Mouse (Mus musculus) midbrain, embryonic 10.5 days (tissue): ENCODE results near the gene Reg4. TPM values are rescaled to one million over a fixed set of nuclear protein-coding genes. Genes with fewer than 3 reads are reported as not detected.
A peak's percentile ranks its signal among the peaks of the same experiment; 100 is the strongest.

Experiments
- DNase-seq: peaks from one replicate; pipeline ENCODE4 v3.0.0-alpha.2; 2017; ENCODE audit warnings: low spot score
- H3K27ac ChIP-seq: fragments of 300-500 bp; sonication (generic); replicated peaks from 2 replicates; pipeline ENCODE4 v1.5.1; 2016; ENCODE audit warnings: mild to moderate bottlenecking
- H3K27me3 ChIP-seq: fragments of 300-500 bp; sonication (generic); 2 replicates; pipeline ENCODE4 v1.6.1; 2016; ENCODE audit warnings: low read depth, mild to moderate bottlenecking; ENCODE audit not compliant: poor library complexity, severe bottlenecking
- H3K36me3 ChIP-seq: fragments of 300-500 bp; sonication (generic); 2 replicates; pipeline ENCODE4 v1.6.1; 2016; ENCODE audit warnings: mild to moderate bottlenecking, moderate library complexity
- H3K4me1 ChIP-seq: fragments of 300-500 bp; sonication (generic); 2 replicates; pipeline ENCODE4 v1.6.1; 2016
- H3K4me3 ChIP-seq: fragments of 300-500 bp; sonication (generic); 2 replicates; pipeline ENCODE4 v1.5.1; 2016; ENCODE audit warnings: mild to moderate bottlenecking, moderate library complexity
- H3K9me3 ChIP-seq: fragments of 300-500 bp; sonication (generic); replicated peaks from 2 replicates; pipeline ENCODE4 v1.6.1; 2016; ENCODE audit warnings: mild to moderate bottlenecking
- WGBS: fragments of 180-500 bp; shearing (Covaris S2); methylation state at CpG from one replicate; pipeline ENCODE4 v1.1.7; 2016; 5-methylcytosine and 5-hydroxymethylcytosine counted together
- polyA plus RNA-seq: library from polyadenylated mRNA; unstranded; fragments of >200 nt; fragmentation: Nextera tagmentation; extraction: Ambion mirVana; gene quantifications from 2 replicates; pipeline ENCODE4 v1.2.1, GENCODE M21; 2016

The Reg4 gene
- polyA plus RNA-seq, 1 experiment from 2014 or later, result not detected

- no peaks in the 10 kb centered on the region for H3K36me3 ChIP-seq
- no peaks in the 10 kb centered on the region for H3K9me3 ChIP-seq
- H3K4me1 ChIP-seq, result peaks cover 45% of the 10 kb centered on the region
- H3K27me3 ChIP-seq, result 0 out of 2 replicates have a peak, but pooled peaks cover 5% of the 10 kb centered on the region
- no peak for DNase-seq
- 74% methylated on average over 8 of the region's 8 CpGs for WGBS
- H3K4me3 ChIP-seq, result no peak overlapping the region
- no peak overlapping the region for H3K27ac ChIP-seq
Measured at GRCm38 (mm10) chr3:98242458-98243037, 20.6 kb downstream of the Reg4 start.

- peak overlapping the region; percentile 63 for H3K27ac ChIP-seq
- 12% methylated on average over 8 of the region's 8 CpGs for whole genome bisulfite sequencing
Measured at GRCm38 (mm10) chr3:98245892-98246291, 23.9 kb downstream of the Reg4 start.

GRCm38 (mm10) chr3:98246985-98247751 lies 25.2 kb downstream of the Reg4 start:
- Histone ChIP-seq H3K36me3 (no peaks in the 10 kb centered on the region), H3K27ac (peak overlapping the region; percentile 63), H3K4me3 (no peak overlapping the region), H3K27me3 (no peaks in the 10 kb centered on the region), H3K9me3 (no peaks in the 10 kb centered on the region; the same call in 1 of the 2 replicates), H3K4me1 (peaks cover 28% of the 10 kb centered on the region)
- DNase-seq, result peak; percentile 36
- 38% methylated on average over 7 of the region's 7 CpGs for WGBS

More at GRCm38 (mm10) chr3:98245892-98246291, 23.9 kb downstream of the Reg4 start:
- H3K36me3 ChIP-seq, result no peaks in the 10 kb centered on the region
- DNase-seq, result no peak
- no peaks in the 10 kb centered on the region for H3K9me3 ChIP-seq
- H3K27me3 ChIP-seq, result 0 out of 2 replicates have a peak, but pooled peaks cover 4% of the 10 kb centered on the region
- H3K4me3 ChIP-seq, result no peak overlapping the region
- H3K4me1 ChIP-seq, result peaks cover 30% of the 10 kb centered on the region

- 92% methylated on average over 2 of the region's 2 CpGs for WGBS
- Histone ChIP-seq H3K27ac (no peak overlapping the region), H3K9me3 (peaks cover 17% of the 10 kb centered on the region), H3K4me3 (no peak overlapping the region), H3K27me3 (no peaks in the 10 kb centered on the region), H3K4me1 (peaks cover 22% of the 10 kb centered on the region), H3K36me3 (no peaks in the 10 kb centered on the region)
- DNase-seq, result no peak
Measured at GRCm38 (mm10) chr3:98249378-98249777, 27.4 kb downstream of the Reg4 start.

- Histone ChIP-seq H3K4me3 (no peak overlapping the region), H3K9me3 (peaks cover 17% of the 10 kb centered on the region), H3K4me1 (peaks cover 22% of the 10 kb centered on the region), H3K36me3 (no peaks in the 10 kb centered on the region), H3K27me3 (no peaks in the 10 kb centered on the region), H3K27ac (no peak overlapping the region)
- no peak for DNase-seq
- 88% methylated on average over 11 of the region's 11 CpGs for WGBS
Measured at GRCm38 (mm10) chr3:98249833-98250448, 28.0 kb downstream of the Reg4 start.

- WGBS, result 97% methylated on average over 2 of the region's 3 CpGs
- no peaks in the 10 kb centered on the region for H3K4me1 ChIP-seq
- no peak for DNase-seq
Measured at GRCm38 (mm10) chr3:98254059-98254458, 32.1 kb downstream of the Reg4 start.

GRCm38 (mm10) chr3:98254656-98255583 lies 33.0 kb downstream of the Reg4 start:
- Histone ChIP-seq H3K4me3 (no peak overlapping the region), H3K4me1 (no peaks in the 10 kb centered on the region), H3K27ac (no peak overlapping the region), H3K36me3 (no peaks in the 10 kb centered on the region), H3K27me3 (no peaks in the 10 kb centered on the region), H3K9me3 (peaks cover 17% of the 10 kb centered on the region)
- 94% methylated on average over 8 of the region's 8 CpGs for WGBS
- DNase-seq, result no peak

More at GRCm38 (mm10) chr3:98254059-98254458, 32.1 kb downstream of the Reg4 start:
- Histone ChIP-seq H3K27me3 (no peaks in the 10 kb centered on the region), H3K36me3 (no peaks in the 10 kb centered on the region), H3K4me3 (no peak overlapping the region), H3K9me3 (peaks cover 17% of the 10 kb centered on the region), H3K27ac (no peak overlapping the region)

- no peak for DNase-seq
- Histone ChIP-seq H3K27ac (no peak overlapping the region), H3K27me3 (no peaks in the 10 kb centered on the region), H3K4me1 (no peaks in the 10 kb centered on the region), H3K4me3 (no peak overlapping the region), H3K36me3 (no peaks in the 10 kb centered on the region), H3K9me3 (peaks cover 2% of the 10 kb centered on the region; the same call in 1 of the 2 replicates)
- 91% methylated on average over 4 of the region's 4 CpGs for WGBS
Measured at GRCm38 (mm10) chr3:98258723-98259122, 36.8 kb downstream of the Reg4 start.

- Histone ChIP-seq H3K4me1 (no peaks in the 10 kb centered on the region), H3K27ac (no peak overlapping the region), H3K36me3 (no peaks in the 10 kb centered on the region), H3K4me3 (no peak overlapping the region), H3K9me3 (no peaks in the 10 kb centered on the region), H3K27me3 (no peaks in the 10 kb centered on the region)
- DNase-seq, result no peak
- WGBS, result 95% methylated on average over 5 of the region's 5 CpGs
Measured at GRCm38 (mm10) chr3:98259271-98259751, 37.4 kb downstream of the Reg4 start.

GRCm38 (mm10) chr3:98260534-98260933 lies 38.6 kb downstream of the Reg4 start:
- WGBS, result 89% methylated on average over 3 of the region's 3 CpGs
- Histone ChIP-seq H3K4me3 (no peak overlapping the region), H3K9me3 (no peaks in the 10 kb centered on the region), H3K36me3 (no peaks in the 10 kb centered on the region), H3K27ac (no peak overlapping the region), H3K27me3 (no peaks in the 10 kb centered on the region), H3K4me1 (no peaks in the 10 kb centered on the region)
- no peak for DNase-seq

- no peak for DNase-seq
- Histone ChIP-seq H3K4me1 (0 out of 2 replicates have a peak, but pooled peaks cover 4% of the 10 kb centered on the region), H3K27ac (no peak overlapping the region), H3K27me3 (no peaks in the 10 kb centered on the region), H3K9me3 (no peaks in the 10 kb centered on the region), H3K36me3 (no peaks in the 10 kb centered on the region), H3K4me3 (no peak overlapping the region)
- 94% methylated on average over 4 of the region's 4 CpGs for whole genome bisulfite sequencing
Measured at GRCm38 (mm10) chr3:98261415-98261814, 39.5 kb downstream of the Reg4 start.

- no peaks in the 10 kb centered on the region for H3K27me3 ChIP-seq
- WGBS, result 92% methylated on average over 2 of the region's 2 CpGs
- no peak overlapping the region for H3K4me3 ChIP-seq
- H3K27ac ChIP-seq, result no peak overlapping the region
- DNase-seq, result no peak
- peaks cover 10% of the 10 kb centered on the region for H3K4me1 ChIP-seq
- H3K36me3 ChIP-seq, result no peaks in the 10 kb centered on the region
- H3K9me3 ChIP-seq, result no peaks in the 10 kb centered on the region
Measured at GRCm38 (mm10) chr3:98262133-98262532, 40.2 kb downstream of the Reg4 start.
